Mouse (Mus musculus): ENCODE measurements around the gene Camta1.

DNA sequence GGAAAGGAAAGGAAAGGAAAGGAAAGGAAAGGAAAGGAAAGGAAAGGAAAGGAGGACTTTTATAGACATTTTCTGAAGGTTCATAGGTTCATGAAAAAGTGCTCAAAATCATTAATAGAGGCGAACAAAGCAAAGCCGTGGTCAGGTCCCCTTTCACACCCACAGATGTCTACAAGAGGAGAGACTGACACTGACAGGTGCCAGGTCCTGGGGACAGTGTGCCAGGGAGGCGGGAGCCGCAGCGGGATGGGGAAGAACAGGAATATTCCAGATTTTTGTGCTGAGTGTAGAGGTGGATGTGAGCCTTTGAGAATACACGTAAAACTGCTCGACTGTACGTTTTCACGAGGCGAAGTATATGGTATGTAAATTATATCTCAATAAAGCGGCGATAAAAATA, 33.2 kb upstream of the Camta1 start:
- TF ChIP-seq POLR2A (IDR thresholded peaks at IDR 0.05; ENCODE audit: extremely low read depth, insufficient read depth, low read length), result no peak
- TF ChIP-seq CTCF (IDR thresholded peaks at IDR 0.05; ENCODE audit: low read depth, low read length), result no peak

Data from liver, adult 2 months (tissue).